Mouse (Mus musculus): ENCODE measurements around the gene Pik3ca.
"Not testable (repeated sequence)": the region's sequence is repeated elsewhere in the genome, so short reads cannot be mapped to it uniquely, and the experiment has no call there.

The Pik3ca gene

GRCm38 (mm10) chr3:32402990-32403885 is 5.8 kb downstream of the Pik3ca start:
- DNase-seq (ENCODE audit: low spot score): no peak

GRCm38 (mm10) chr3:32405699-32406098 is 8.2 kb downstream of the Pik3ca start:
- DNase-seq (ENCODE audit: low spot score): no peak

DNA sequence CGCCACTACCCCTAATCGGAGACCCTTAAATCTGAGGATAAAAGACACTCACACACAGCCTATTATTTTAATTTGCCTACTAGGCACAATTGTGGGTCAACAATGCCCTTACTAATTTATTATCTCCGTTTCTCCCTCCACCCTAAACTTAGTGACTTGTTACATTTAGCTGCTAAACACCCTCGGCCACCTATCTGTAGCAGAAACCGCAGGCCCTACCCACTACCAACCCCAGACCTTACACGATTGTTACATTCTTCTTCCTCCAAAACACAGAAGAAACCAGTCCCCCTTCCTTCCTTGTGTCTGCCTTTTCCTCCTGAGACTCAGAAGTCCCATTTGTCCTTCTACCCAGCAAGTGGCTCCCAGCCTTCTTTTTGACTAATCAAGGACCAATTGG is 9.3 kb downstream of the Pik3ca start:
- no peak for DNase-seq (ENCODE audit: low spot score)

GRCm38 (mm10) chr3:32408811-32409273 is 11.4 kb downstream of the Pik3ca start:
- no peak for DNase-seq (ENCODE audit: low spot score)

- DNase-seq (ENCODE audit: low spot score): no peak
These were observed 15.1 kb downstream of the Pik3ca start for GRCm38 (mm10) chr3:32412502-32413044.

DNA sequence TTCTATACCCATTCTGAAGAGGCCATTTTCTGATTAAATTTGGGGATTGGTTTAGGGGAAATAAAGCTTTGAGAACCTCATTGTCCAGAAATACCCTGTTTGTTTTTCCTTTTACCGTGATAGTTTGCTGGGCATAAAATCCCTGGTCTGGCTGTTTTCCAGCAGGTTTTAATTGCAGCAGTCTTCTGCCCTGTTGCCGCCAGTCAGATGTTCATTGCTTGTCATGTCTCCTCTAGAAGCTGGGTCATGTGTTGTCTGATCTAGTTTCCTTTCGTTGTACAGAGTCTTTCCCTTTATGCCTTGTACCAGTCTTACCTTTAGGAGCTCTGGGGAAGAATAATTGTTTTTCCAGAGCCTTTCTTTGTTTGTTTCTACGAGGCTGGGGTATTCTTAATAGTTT is 16.9 kb downstream of the Pik3ca start:
- no peak for DNase-seq (ENCODE audit: low spot score)

- DNase-seq (ENCODE audit: low spot score): no peak
These were observed 18.2 kb downstream of the Pik3ca start for GRCm38 (mm10) chr3:32415370-32416309.

DNA sequence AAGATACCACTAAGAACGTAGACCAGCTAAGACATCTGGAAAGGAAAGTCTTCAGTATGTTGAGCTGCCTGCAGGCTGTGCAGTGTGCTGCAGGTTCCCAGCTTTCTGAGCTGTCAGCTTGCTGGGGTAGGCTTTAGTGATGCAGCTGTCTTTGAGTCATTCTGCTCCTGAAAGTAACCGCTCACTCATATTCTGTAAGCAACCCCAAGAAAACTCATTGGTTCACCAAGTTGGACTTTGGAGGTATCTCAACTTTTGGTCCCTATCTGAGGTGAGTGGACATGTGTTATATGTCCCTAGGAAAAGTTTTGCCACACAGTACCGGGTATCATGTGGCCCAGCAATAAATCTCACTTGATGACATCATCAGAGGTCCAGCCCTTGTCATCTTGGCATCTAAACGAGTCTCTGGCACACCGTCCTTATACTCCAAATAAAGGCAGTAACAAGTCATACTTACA is 20.3 kb downstream of the Pik3ca start:
- no peak for DNase-seq (ENCODE audit: low spot score)

DNA sequence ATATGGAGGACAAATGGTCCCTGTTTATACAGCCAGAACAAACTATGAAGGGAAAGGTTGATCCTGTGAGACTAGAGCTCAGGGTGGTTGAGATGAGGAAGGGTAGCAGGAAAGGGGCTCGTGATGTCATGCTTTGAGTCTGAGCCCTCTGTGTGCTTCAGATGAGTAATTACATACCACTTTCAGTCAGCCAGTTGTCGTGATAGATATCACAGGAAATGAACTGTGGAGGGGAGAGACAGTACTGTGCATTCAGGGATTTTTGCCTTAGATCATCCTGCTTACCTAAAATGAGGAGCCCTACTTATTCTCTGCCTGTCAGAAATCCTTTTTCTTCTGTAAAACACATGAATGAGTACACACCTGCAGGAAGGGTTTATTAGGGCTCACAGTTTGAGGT is 22.4 kb downstream of the Pik3ca start:
- peak; percentile 30 for DNase-seq (ENCODE audit: low spot score)

- no peak for DNase-seq (ENCODE audit: low spot score)
These were observed 23.9 kb downstream of the Pik3ca start for GRCm38 (mm10) chr3:32421115-32422054.

GRCm38 (mm10) chr3:32427695-32428094 is 30.2 kb downstream of the Pik3ca start:
- DNase-seq (ENCODE audit: low spot score): no peak

DNA sequence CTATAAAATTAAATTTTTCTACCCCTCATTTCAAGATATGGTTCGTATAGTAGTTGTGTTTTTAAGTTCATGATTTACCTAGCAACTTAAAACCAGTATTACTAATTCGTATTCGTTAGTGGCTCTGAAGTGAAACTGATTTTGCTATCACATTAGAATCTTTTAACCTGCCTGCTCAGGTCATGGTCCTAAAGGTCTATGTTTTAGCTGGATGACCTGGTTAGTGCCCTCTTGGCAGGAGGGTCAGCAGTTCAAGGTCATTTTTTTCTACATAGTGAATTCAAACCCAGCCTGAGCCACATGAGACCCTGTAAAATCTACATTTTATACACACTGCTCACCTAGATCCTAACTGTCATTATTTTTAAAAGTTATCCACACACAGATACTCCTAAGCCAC is 30.9 kb downstream of the Pik3ca start:
- DNase-seq (ENCODE audit: low spot score): no peak

- no peak for DNase-seq (ENCODE audit: low spot score)
These were observed 31.4 kb downstream of the Pik3ca start for GRCm38 (mm10) chr3:32428921-32429320.

- not testable (repeated sequence) for DNase-seq (ENCODE audit: low spot score)
These were observed 31.9 kb downstream of the Pik3ca start for GRCm38 (mm10) chr3:32429351-32429750.

GRCm38 (mm10) chr3:32430394-32430793 is 32.9 kb downstream of the Pik3ca start:
- DNase-seq (ENCODE audit: low spot score): no peak

GRCm38 (mm10) chr3:32434016-32434415 is 36.5 kb downstream of the Pik3ca start:
- DNase-seq (ENCODE audit: low spot score): no peak

- DNase-seq (ENCODE audit: low spot score): no peak
These were observed 38.6 kb downstream of the Pik3ca start for GRCm38 (mm10) chr3:32436101-32436500.

DNA sequence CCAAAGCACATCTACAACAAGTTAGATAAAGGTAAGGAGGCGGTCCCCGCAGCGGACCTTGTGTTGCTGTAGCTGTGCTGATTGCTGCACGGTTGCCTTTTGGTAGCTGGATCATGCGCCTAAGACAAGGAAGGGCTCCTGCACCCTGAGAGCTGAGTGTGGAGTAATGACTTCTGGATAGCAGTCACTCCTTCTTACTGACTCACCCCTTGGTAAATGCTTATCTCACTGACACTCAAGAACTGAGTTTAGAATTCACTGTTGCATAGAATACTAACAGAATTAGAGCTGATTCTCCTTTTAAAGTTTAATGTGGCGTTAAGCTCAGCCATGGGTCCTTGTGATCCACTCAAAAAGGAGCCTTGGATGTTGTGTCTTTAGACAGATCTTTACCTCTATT is 39.8 kb downstream of the Pik3ca start:
- DNase-seq (ENCODE audit: low spot score): no peak

GRCm38 (mm10) chr3:32437820-32438219 is 40.3 kb downstream of the Pik3ca start:
- no peak for DNase-seq (ENCODE audit: low spot score)

DNA sequence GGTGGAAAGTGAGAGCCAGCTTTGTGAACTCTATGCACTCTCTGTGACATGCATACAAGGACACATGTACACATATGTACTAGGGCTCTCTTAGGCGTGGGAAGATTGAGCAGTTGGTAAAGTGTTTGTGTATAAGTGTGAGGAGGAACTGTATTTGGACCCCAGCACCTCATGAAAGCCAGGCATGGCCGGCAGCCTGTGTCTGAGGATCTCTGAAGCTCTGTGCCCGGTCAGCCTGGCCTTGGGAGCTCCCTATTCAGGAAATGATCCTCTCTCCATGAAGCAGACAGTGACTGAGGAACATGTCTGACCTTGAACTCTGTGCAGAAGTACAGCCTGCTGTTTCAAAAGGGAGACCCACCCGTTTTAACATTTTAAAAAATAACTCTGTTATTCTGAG is 41.2 kb downstream of the Pik3ca start:
- no peak for DNase-seq (ENCODE audit: low spot score)

- DNase-seq (ENCODE audit: low spot score): no peak
These were observed 44.2 kb downstream of the Pik3ca start for GRCm38 (mm10) chr3:32441710-32442109.

Measured in T-cell, adult 2 months (primary cell).